Mouse (Mus musculus): ENCODE measurements around the gene Pmpca.

DNA sequence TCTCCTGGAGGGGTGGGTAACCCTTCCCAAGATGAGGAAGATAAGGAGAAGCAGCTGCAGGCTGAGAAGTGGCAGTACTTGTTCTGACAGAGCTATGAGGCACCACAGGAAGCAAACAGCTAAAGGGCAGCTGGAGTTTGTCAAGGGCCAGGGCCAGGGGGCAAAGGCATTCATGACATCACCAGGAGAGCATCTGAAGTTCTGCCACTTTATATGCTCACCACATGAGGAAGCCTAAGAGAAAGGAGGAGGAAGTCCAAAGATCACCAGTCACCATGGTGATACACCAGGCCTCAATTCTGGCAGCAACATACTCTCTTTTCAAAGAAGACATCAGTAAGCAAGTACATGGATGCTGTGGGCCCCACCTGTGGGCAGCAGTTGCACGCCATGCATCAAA, 33.9 kb downstream of the Pmpca start:
- TF ChIP-seq POLR2A (IDR thresholded peaks at IDR 0.05; ENCODE audit: low read depth, low read length) = no peak
- TF ChIP-seq CTCF (IDR thresholded peaks at IDR 0.05; ENCODE audit: extremely low read depth, insufficient read length, insufficient replicate concordance, low read depth, low read length) = no peak

Measured in small intestine, adult 2 months (tissue).